Mouse (Mus musculus) kidney, adult 8-10 months (tissue): ENCODE measurements around the gene Wnt11.

Source experiments
- DNase-seq, 2 experiments: peaks; one replicate each; pipeline ENCODE4 v3.0.0; 2022

The Wnt11 gene

GRCm38 (mm10) chr7:98834711-98835321, at the start of gene Wnt11:
Wnt11 (plus strand) TSS chr7:98835112.
- no peak for DNase-seq

GRCm38 (mm10) chr7:98786792-98787612, 47.9 kb upstream of the Wnt11 start:
- DNase-seq = no peak

- DNase-seq = no peak
Measured at GRCm38 (mm10) chr7:98788721-98789120, 46.2 kb upstream of the Wnt11 start.

GRCm38 (mm10) chr7:98789121-98789520, 45.8 kb upstream of the Wnt11 start:
- no peak for DNase-seq

- no peak for DNase-seq
Measured at GRCm38 (mm10) chr7:98791864-98792263, 43.0 kb upstream of the Wnt11 start.

- DNase-seq = no peak
Measured at GRCm38 (mm10) chr7:98793811-98794210, 41.1 kb upstream of the Wnt11 start.

- no peak for DNase-seq
Measured at GRCm38 (mm10) chr7:98794444-98794843, 40.5 kb upstream of the Wnt11 start.

GRCm38 (mm10) chr7:98795637-98796036, 39.3 kb upstream of the Wnt11 start:
- no peak for DNase-seq

GRCm38 (mm10) chr7:98797347-98798133, 37.4 kb upstream of the Wnt11 start:
- DNase-seq = no peak

GRCm38 (mm10) chr7:98798134-98798417, 36.8 kb upstream of the Wnt11 start:
- no peak for DNase-seq

- no peak for DNase-seq
Measured at GRCm38 (mm10) chr7:98800435-98800834, 34.5 kb upstream of the Wnt11 start.

GRCm38 (mm10) chr7:98801086-98801485, 33.8 kb upstream of the Wnt11 start:
- no peak for DNase-seq

GRCm38 (mm10) chr7:98803181-98803580, 31.7 kb upstream of the Wnt11 start:
- no peak for DNase-seq

GRCm38 (mm10) chr7:98804841-98805772, 29.8 kb upstream of the Wnt11 start:
- peak; percentile 33 to 54 for DNase-seq

GRCm38 (mm10) chr7:98806961-98807360, 28.0 kb upstream of the Wnt11 start:
- peak in 1 of 2 experiments; percentile 42 for DNase-seq

- DNase-seq = no peak
Measured at GRCm38 (mm10) chr7:98809372-98809771, 25.5 kb upstream of the Wnt11 start.

GRCm38 (mm10) chr7:98810619-98811018, 24.3 kb upstream of the Wnt11 start:
- DNase-seq = no peak

GRCm38 (mm10) chr7:98820501-98820900, 14.4 kb upstream of the Wnt11 start:
- no peak for DNase-seq

GRCm38 (mm10) chr7:98822881-98823280, 12.0 kb upstream of the Wnt11 start:
- DNase-seq = no peak

GRCm38 (mm10) chr7:98823896-98824822, 10.8 kb upstream of the Wnt11 start:
- no peak for DNase-seq

GRCm38 (mm10) chr7:98828052-98828451, 6.9 kb upstream of the Wnt11 start:
- no peak for DNase-seq

GRCm38 (mm10) chr7:98828876-98829275, 6.0 kb upstream of the Wnt11 start:
- DNase-seq = no peak
